Mouse (Mus musculus): ENCODE measurements around the gene Zfp385b. TPM values are rescaled to one million over a fixed set of nuclear protein-coding genes. Genes with fewer than 3 reads are reported as not detected.

The Zfp385b gene
- polyA plus RNA-seq (2015; fragmentation: Nextera tagmentation; extraction: Ambion mirVana): 5.2 and 5.9 TPM in 2 replicates

DNA sequence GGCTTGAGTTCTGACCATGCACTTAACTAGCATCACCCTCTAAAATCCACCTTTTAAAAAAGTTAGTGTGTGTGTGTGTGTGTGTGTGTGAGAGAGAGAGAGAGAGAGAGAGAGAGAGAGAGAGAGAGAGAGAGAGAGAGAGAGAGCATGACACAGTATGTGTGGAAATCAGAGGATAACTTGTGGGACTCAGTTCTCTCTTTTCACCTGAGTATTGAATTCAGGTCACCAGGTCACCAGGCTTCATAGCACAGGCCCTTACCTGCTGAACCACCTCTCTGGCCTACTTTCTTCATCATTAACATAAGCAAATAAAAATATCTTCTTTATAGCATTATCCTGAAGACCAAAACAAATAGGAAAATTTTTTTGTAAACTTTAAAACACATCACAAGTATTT is at the start of gene Zfp385b:
Gene Zfp385b (minus strand): TSS at position 101 of the 400 bp plus-strand sequence.
- Histone ChIP-seq H3K4me1 (peaks cover 10% of the 10 kb centered on the region), H3K4me2 (no peak within 1 kb of the TSS), H3K36me3 (no peaks in the 10 kb centered on the region), H3K9me3 (no peaks in the 10 kb centered on the region), H3K4me3 (replicated peaks) (no peak within 1 kb of the TSS), H3K27me3 (replicated peaks) (peaks cover 15% of the 10 kb centered on the region), H3K9ac (no peak within 1 kb of the TSS), H3K27ac (no peak within 1 kb of the TSS)
- no peak for ATAC-seq (ENCODE audit: insufficient read depth, low FRiP score, low read depth)

GRCm38 (mm10) chr2:77863934-77864333 is 44.5 kb upstream of the Zfp385b start:
- Histone ChIP-seq H3K36me3 (no peaks in the 10 kb centered on the region), H3K9ac (no peak overlapping the region), H3K4me2 (peak overlapping the region; percentile 30), H3K27me3 (replicated peaks) (no peaks in the 10 kb centered on the region), H3K27ac (peak overlapping the region; percentile 7; the same call in 1 of the 2 replicates), H3K4me3 (replicated peaks) (peak overlapping the region; percentile 9; the same call in 1 of the 2 replicates), H3K9me3 (no peaks in the 10 kb centered on the region), H3K4me1 (no peaks in the 10 kb centered on the region)
- WGBS: 45% methylated on average over 6 of the region's 6 CpGs
- ATAC-seq (ENCODE audit: insufficient read depth, low FRiP score, low read depth): no peak

GRCm38 (mm10) chr2:77863522-77863921 is 44.1 kb upstream of the Zfp385b start:
- Histone ChIP-seq H3K27ac (peak overlapping the region; percentile 7; the same call in 1 of the 2 replicates), H3K4me1 (no peaks in the 10 kb centered on the region), H3K9ac (no peak overlapping the region), H3K27me3 (replicated peaks) (no peaks in the 10 kb centered on the region), H3K4me2 (peak overlapping the region; percentile 30), H3K36me3 (no peaks in the 10 kb centered on the region), H3K9me3 (no peaks in the 10 kb centered on the region), H3K4me3 (replicated peaks) (peak overlapping the region; percentile 9; the same call in 1 of the 2 replicates)
- ATAC-seq (ENCODE audit: insufficient read depth, low FRiP score, low read depth): no peak
- 60% methylated on average over 15 of the region's 15 CpGs for WGBS

- Histone ChIP-seq H3K4me1 (no peaks in the 10 kb centered on the region), H3K27ac (no peak overlapping the region), H3K4me3 (replicated peaks) (no peak overlapping the region), H3K27me3 (replicated peaks) (no peaks in the 10 kb centered on the region), H3K36me3 (no peaks in the 10 kb centered on the region), H3K9ac (no peak overlapping the region), H3K9me3 (no peaks in the 10 kb centered on the region), H3K4me2 (no peak overlapping the region)
- 33% methylated on average over 6 of the region's 6 CpGs for WGBS
- ATAC-seq (ENCODE audit: insufficient read depth, low FRiP score, low read depth): no peak
Observed at GRCm38 (mm10) chr2:77841464-77841863, 22.0 kb upstream of the Zfp385b start.

DNA sequence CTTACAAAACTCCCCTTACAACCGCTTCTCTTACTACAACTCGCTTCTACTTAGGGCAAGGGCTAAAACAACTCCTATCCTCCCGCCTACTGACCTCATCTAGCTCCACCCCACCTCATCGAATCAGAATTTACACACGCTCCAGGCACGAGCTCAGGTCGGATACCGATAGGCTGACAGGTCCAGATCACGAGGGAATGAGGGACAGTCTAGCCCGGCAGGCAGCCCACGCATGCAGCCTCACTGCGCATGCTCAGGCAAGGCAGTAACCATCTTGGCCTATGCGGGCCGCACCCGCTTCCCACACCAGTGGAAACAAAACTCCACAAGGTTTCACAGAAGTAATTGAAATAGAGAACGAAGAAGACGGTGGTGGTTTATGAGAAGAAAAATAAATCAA is 20.1 kb upstream of the Zfp385b start:
- Histone ChIP-seq H3K27me3 (replicated peaks) (no peaks in the 10 kb centered on the region), H3K27ac (no peak overlapping the region), H3K9me3 (no peaks in the 10 kb centered on the region), H3K4me1 (no peaks in the 10 kb centered on the region), H3K36me3 (no peaks in the 10 kb centered on the region), H3K4me3 (replicated peaks) (no peak overlapping the region), H3K4me2 (no peak overlapping the region), H3K9ac (no peak overlapping the region)
- 81% methylated on average over 17 of the region's 17 CpGs for WGBS
- no peak for ATAC-seq (ENCODE audit: insufficient read depth, low FRiP score, low read depth)

- H3K27ac ChIP-seq: no peak overlapping the region
- H3K36me3 ChIP-seq: no peaks in the 10 kb centered on the region
- no peak overlapping the region for H3K4me2 ChIP-seq
- no peaks in the 10 kb centered on the region for H3K27me3 ChIP-seq (replicated peaks)
- H3K4me1 ChIP-seq: no peaks in the 10 kb centered on the region
- WGBS: 83% methylated on average over 1 of the region's 1 CpGs
- H3K9ac ChIP-seq: no peak overlapping the region
- no peak overlapping the region for H3K4me3 ChIP-seq (replicated peaks)
- ATAC-seq (ENCODE audit: insufficient read depth, low FRiP score, low read depth): no peak
- no peaks in the 10 kb centered on the region for H3K9me3 ChIP-seq
Observed at GRCm38 (mm10) chr2:77838688-77839087, 19.2 kb upstream of the Zfp385b start.

DNA sequence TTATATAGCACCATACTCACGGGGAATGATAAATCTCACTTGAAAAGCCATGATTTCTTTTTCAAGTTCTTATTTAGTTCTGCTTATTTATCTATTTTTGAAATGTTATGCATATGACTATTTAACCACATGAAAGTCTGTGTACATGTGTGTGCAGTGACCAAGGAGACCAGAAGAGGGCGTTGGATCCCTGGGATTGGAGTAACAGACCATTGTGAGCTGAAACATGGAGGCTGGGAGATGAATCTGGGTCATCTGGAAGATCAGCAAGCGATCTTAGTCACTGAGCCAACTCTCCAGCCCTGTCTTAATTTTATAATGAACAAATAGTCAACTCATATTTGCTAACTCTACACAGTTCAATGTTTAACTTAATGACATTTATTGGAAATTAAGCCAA is 16.3 kb upstream of the Zfp385b start:
- Histone ChIP-seq H3K4me3 (replicated peaks) (no peak overlapping the region), H3K9ac (no peak overlapping the region), H3K36me3 (no peaks in the 10 kb centered on the region), H3K4me2 (no peak overlapping the region), H3K4me1 (no peaks in the 10 kb centered on the region), H3K27me3 (replicated peaks) (no peaks in the 10 kb centered on the region), H3K27ac (no peak overlapping the region), H3K9me3 (no peaks in the 10 kb centered on the region)
- ATAC-seq (ENCODE audit: insufficient read depth, low FRiP score, low read depth): no peak
- WGBS: 59% methylated on average over 3 of the region's 3 CpGs

DNA sequence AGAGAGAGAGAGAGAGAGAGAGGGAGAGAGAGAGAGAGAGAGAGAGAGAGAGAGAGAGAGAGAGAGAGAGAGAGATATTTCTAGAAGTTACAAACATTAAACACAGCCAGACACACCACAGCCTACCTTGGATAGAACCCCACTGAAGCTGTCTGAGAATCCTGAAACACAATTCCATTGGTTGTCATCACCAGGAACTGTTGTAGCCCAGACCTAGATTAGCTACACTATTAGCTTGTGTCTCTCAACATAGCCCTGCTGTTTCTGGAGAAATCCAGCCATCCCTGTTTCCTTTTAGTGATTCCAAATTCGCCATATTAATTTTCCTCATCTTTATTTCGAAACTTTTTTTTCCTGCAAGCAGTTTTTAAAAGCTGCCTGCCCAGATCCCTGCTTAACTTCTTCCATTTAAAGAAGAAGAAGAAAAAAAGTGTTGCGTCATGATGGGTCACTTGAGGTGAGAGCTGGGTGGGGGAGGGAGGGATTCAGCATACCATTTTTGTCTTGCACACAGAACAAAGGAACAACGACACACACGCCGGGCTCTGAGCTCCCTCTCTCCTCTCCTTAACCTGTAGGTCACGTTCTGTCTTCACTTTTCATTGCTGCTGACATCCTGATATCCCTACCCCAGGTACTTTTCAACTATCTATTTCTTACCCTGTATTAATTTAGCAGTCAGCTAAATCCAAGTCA is 6.8 kb upstream of the Zfp385b start:
- Histone ChIP-seq H3K9ac (no peak overlapping the region), H3K4me3 (replicated peaks) (no peak overlapping the region), H3K27ac (no peak overlapping the region), H3K36me3 (no peaks in the 10 kb centered on the region), H3K4me1 (no peaks in the 10 kb centered on the region), H3K9me3 (no peaks in the 10 kb centered on the region), H3K27me3 (replicated peaks) (no peaks in the 10 kb centered on the region), H3K4me2 (no peak overlapping the region)
- 38% methylated on average over 7 of the region's 7 CpGs for WGBS
- ATAC-seq (ENCODE audit: insufficient read depth, low FRiP score, low read depth): no peak

GRCm38 (mm10) chr2:77823026-77823425 is 3.6 kb upstream of the Zfp385b start:
- 81% methylated on average over 5 of the region's 5 CpGs for WGBS

GRCm38 (mm10) chr2:77817357-77817894 is 2.0 kb downstream of the Zfp385b start:
- H3K4me2 ChIP-seq: peak overlapping the region; percentile 99
- peak overlapping the region; percentile 26; the same call in 1 of the 2 replicates for H3K9ac ChIP-seq
- ATAC-seq (ENCODE audit: insufficient read depth, low FRiP score, low read depth): no peak
- peak overlapping the region; percentile 57 for H3K4me3 ChIP-seq (replicated peaks)
- H3K36me3 ChIP-seq: no peaks in the 10 kb centered on the region
- H3K9me3 ChIP-seq: no peaks in the 10 kb centered on the region
- H3K27me3 ChIP-seq (replicated peaks): peaks cover 23% of the 10 kb centered on the region
- H3K27ac ChIP-seq: no peak overlapping the region
- peaks cover 10% of the 10 kb centered on the region for H3K4me1 ChIP-seq
- WGBS: 20% methylated on average over 12 of the region's 12 CpGs

More at GRCm38 (mm10) chr2:77823026-77823425, 3.6 kb upstream of the Zfp385b start:
- Histone ChIP-seq H3K36me3 (no peaks in the 10 kb centered on the region), H3K27ac (no peak overlapping the region), H3K9ac (no peak overlapping the region), H3K4me3 (replicated peaks) (no peak overlapping the region), H3K9me3 (no peaks in the 10 kb centered on the region), H3K4me1 (no peaks in the 10 kb centered on the region), H3K27me3 (replicated peaks) (no peaks in the 10 kb centered on the region), H3K4me2 (no peak overlapping the region)
- no peak for ATAC-seq (ENCODE audit: insufficient read depth, low FRiP score, low read depth)

DNA sequence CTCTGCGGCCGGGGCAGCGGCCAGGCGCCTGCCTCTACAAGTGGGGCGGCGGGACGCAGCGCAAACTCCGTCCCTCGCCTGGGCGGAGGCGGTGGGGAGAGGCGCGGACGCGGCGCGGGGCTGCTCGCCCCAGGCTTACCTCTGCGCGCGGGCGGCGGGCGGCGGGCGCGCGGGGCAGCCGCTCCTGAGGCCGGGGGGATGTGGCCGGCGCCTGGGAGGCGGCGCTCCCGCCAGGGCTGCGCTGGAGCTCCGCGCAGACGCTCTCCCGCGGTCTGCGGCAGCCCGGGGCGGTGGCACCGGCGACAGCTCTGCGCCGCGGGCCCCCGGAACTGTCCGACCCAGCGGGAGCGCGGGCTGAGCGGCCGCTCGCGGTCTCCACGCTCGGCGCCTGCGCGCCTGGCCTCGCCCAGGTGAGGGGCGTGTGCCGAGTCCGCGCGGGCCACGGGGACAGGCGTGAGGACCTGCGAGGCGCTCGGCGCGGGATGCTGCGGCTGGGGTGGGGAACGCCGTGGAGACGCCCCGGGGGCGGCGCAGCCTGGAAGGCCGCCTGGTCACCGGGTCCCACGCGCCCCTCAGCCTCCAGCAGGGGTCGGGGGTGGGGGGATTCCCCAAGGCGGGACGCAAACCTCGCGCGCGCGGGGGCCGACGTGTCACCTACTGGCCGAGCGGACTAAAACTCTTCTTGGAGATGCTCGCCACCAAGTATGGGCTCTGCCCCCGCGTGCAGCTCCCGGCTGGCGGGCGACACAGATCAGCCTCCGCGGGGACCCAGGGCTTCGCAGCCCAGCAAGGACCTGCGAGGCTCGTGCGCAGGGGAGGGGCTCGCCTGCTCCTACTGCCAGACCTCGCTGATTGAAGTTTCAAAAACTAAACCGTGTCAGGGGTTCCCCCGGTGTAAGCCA is 2.8 kb downstream of the Zfp385b start:
- H3K27me3 ChIP-seq (replicated peaks): peaks cover 23% of the 10 kb centered on the region
- peak; percentile 84 for ATAC-seq (ENCODE audit: insufficient read depth, low FRiP score, low read depth)
- WGBS: under 1% methylated on average over 79 of the region's 116 CpGs

More for the DNA sequence above, 2.8 kb downstream of the Zfp385b start:
- Histone ChIP-seq H3K9ac (peak overlapping the region; percentile 26), H3K4me1 (peaks cover 10% of the 10 kb centered on the region), H3K27ac (no peak overlapping the region), H3K4me3 (replicated peaks) (peak overlapping the region; percentile 57), H3K9me3 (no peaks in the 10 kb centered on the region), H3K4me2 (peak overlapping the region; percentile 99), H3K36me3 (no peaks in the 10 kb centered on the region)
